Mouse (Mus musculus): ENCODE results near the gene Pcgf2.
"Not testable (repeated sequence)": the region's sequence is repeated elsewhere in the genome, so short reads cannot be mapped to it uniquely, and the experiment has no call there.

The Pcgf2 gene

GRCm38 (mm10) chr11:97717369-97718280 lies 17.3 kb upstream of the Pcgf2 start:
- DNase-seq (ENCODE audit: low spot score): no peak

- no peak for DNase-seq (ENCODE audit: low spot score)
Observed at GRCm38 (mm10) chr11:97716021-97716420, 15.7 kb upstream of the Pcgf2 start.

GRCm38 (mm10) chr11:97714784-97715760 lies 14.8 kb upstream of the Pcgf2 start:
- no peak for DNase-seq (ENCODE audit: low spot score)

- no peak for DNase-seq (ENCODE audit: low spot score)
Observed at GRCm38 (mm10) chr11:97714356-97714755, 14.1 kb upstream of the Pcgf2 start.

GRCm38 (mm10) chr11:97713896-97714295 lies 13.6 kb upstream of the Pcgf2 start:
- no peak for DNase-seq (ENCODE audit: low spot score)

GRCm38 (mm10) chr11:97712286-97712685 lies 12.0 kb upstream of the Pcgf2 start:
- DNase-seq (ENCODE audit: low spot score): no peak

- DNase-seq (ENCODE audit: low spot score): no peak
Observed at GRCm38 (mm10) chr11:97711200-97711900, 11.1 kb upstream of the Pcgf2 start.

GRCm38 (mm10) chr11:97710067-97710466 lies 9.8 kb upstream of the Pcgf2 start:
- not testable (repeated sequence) for DNase-seq (ENCODE audit: low spot score)

- peak; percentile 100 for DNase-seq (ENCODE audit: low spot score)
Observed at GRCm38 (mm10) chr11:97703039-97703826, 2.9 kb upstream of the Pcgf2 start, which contains the start of gene Psmb3. TSS of gene Psmb3 (plus strand) at chr11:97703399.

- peak; percentile 89 for DNase-seq (ENCODE audit: low spot score)
Observed at GRCm38 (mm10) chr11:97702393-97702745, 2.1 kb upstream of the Pcgf2 start.

- DNase-seq (ENCODE audit: low spot score): no peak
Observed at GRCm38 (mm10) chr11:97701581-97702392, 1.5 kb upstream of the Pcgf2 start.

GRCm38 (mm10) chr11:97700746-97701580 lies 666 bp upstream of the Pcgf2 start:
- peak; percentile 43 for DNase-seq (ENCODE audit: low spot score)

GRCm38 (mm10) chr11:97699626-97700002 lies 683 bp downstream of the Pcgf2 start:
- DNase-seq (ENCODE audit: low spot score): peak; percentile 93

- peak; percentile 84 for DNase-seq (ENCODE audit: low spot score)
Observed at GRCm38 (mm10) chr11:97698741-97699611, 1.3 kb downstream of the Pcgf2 start.

- DNase-seq (ENCODE audit: low spot score): no peak
Observed at GRCm38 (mm10) chr11:97697891-97698529, 2.3 kb downstream of the Pcgf2 start.

GRCm38 (mm10) chr11:97697199-97697890 lies 3.0 kb downstream of the Pcgf2 start:
- no peak for DNase-seq (ENCODE audit: low spot score)

GRCm38 (mm10) chr11:97696669-97697068 lies 3.6 kb downstream of the Pcgf2 start:
- no peak for DNase-seq (ENCODE audit: low spot score)
